Comparison of ENCODE assay signal across 8 mouse cellular contexts in the genomic region with DNA sequence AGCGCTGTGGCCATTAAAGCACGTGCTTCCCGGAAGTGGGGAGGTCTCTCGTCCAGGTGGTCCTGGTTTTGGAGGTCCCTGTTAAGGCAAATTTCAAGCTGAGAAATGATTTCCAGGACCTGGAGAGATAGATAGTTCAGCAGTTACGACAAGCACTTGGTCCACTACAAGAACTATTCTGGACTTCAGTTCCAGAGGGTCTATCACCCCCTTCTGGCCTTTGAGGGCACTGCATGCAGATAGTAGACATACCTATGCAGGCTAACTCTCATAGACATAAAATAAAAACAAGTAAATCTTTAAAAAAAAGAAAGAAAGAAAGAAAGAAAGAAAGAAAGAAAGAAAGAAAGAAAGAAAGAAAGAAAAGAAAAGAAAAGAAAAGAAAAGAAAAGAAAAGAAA.
DNase-seq lines count a peak whose midpoint lies in the region; ATAC-seq and TF ChIP-seq lines count a peak whose summit lies in the region.
"Not testable (repeated sequence)": the region's sequence is repeated elsewhere in the genome, so short reads cannot be mapped to it uniquely, and the experiment has no call there.

No protein-coding gene starts in this region.

- H3K9ac ChIP-seq in ES-E14 (ENCODE audit: insufficient read depth, low read depth, low read length, poor library complexity, severe bottlenecking); embryonic facial prominence, embryonic 11.5 days (replicated peaks; ENCODE audit: low read length); hindbrain, embryonic 11.5 days (ENCODE audit: low read depth, low read length); liver, postnatal 0 days (replicated peaks): not testable (repeated sequence)

- H3K4me1 ChIP-seq in ES-E14 (ENCODE audit: control insufficient read depth in 2 of 2, insufficient read depth in 2 of 2, low read length in 2 of 2, poor library complexity in 1 of 2); embryonic facial prominence, embryonic 11.5 days (ENCODE audit: control insufficient read depth, insufficient read depth, low read length); hindbrain, embryonic 11.5 days (replicated peaks; ENCODE audit: control insufficient read depth, insufficient read depth, low read length); liver, postnatal 0 days (ENCODE audit: insufficient read depth): not testable (repeated sequence)

- in situ Hi-C loops in ES-E14 (cut with MboI; ENCODE audit: low sequenced_read_pairs in 2 of 2, unreplicated experiment in 2 of 2): not testable (repeated sequence)

- TF ChIP-seq EP300 in liver, postnatal 0 days (IDR thresholded peaks at IDR 0.05; ENCODE audit: low read depth): not testable (repeated sequence)

- H3K27ac ChIP-seq in ES-E14 (ENCODE audit: insufficient read depth, low read depth, low read length, poor library complexity, severe bottlenecking); embryonic facial prominence, embryonic 11.5 days (replicated peaks; ENCODE audit: low read depth, low read length); hindbrain, embryonic 11.5 days (ENCODE audit: low read depth, low read length); liver, postnatal 0 days (ENCODE audit: low read depth): not testable (repeated sequence)

- H3K27me3 ChIP-seq in embryonic facial prominence, embryonic 11.5 days (ENCODE audit: control insufficient read depth, insufficient read depth, low read length); hindbrain, embryonic 11.5 days (ENCODE audit: control insufficient read depth, insufficient read depth, low read length); liver, postnatal 0 days (ENCODE audit: insufficient read depth, low read length): not testable (repeated sequence)

- not testable (repeated sequence) for H3K4me3 ChIP-seq in ES-E14 (ENCODE audit: insufficient read depth in 1 of 2, low read depth in 1 of 2, low read length in 2 of 2, poor library complexity in 1 of 2, severe bottlenecking in 1 of 2); embryonic facial prominence, embryonic 11.5 days (ENCODE audit: low read depth, low read length); hindbrain, embryonic 11.5 days (ENCODE audit: low read depth, low read length); liver, postnatal 0 days (ENCODE audit: low read depth, low read length)

- not testable (repeated sequence) for ATAC-seq in embryonic facial prominence, embryonic 11.5 days (replicated peaks; ENCODE audit: insufficient number of reproducible peaks, low FRiP score, low TSS enrichment, low read depth); hindbrain, embryonic 11.5 days (ENCODE audit: low FRiP score); liver, postnatal 0 days

- not testable (repeated sequence) for H3K4me2 ChIP-seq in embryonic facial prominence, embryonic 11.5 days (ENCODE audit: low read depth, low read length); hindbrain, embryonic 11.5 days (replicated peaks; ENCODE audit: low read depth, low read length); liver, postnatal 0 days (ENCODE audit: low read depth, low read length)

- TF ChIP-seq CTCF in liver, postnatal 0 days (IDR thresholded peaks at IDR 0.05; ENCODE audit: low read depth): peak; percentile 21; the same call in 1 of the 2 replicates

- DNase-seq in 3T3-L1 (ENCODE audit: low read depth, low spot score) (peak; percentile 29), ES-E14 (ENCODE audit: low read depth, low spot score) (peak; percentile 25), ZHBTc4 (ENCODE audit: low read depth, low spot score) (peak; percentile 64)
- DNase-seq in embryonic facial prominence, embryonic 11.5 days (ENCODE audit: low spot score): peak; percentile 4
- peak; percentile 15 for DNase-seq in hindbrain, embryonic 11.5 days (ENCODE audit: low spot score)
- DNase-seq in kidney, postnatal 4 days: peak; percentile 13 to 18
- DNase-seq in liver, postnatal 0 days: not testable (repeated sequence)
- peak; percentile 12 for DNase-seq in retina, embryonic 14.5 days (ENCODE audit: low spot score)

- H3K36me3 ChIP-seq in ES-E14 (ENCODE audit: control insufficient read depth, insufficient read depth, low read length, poor library complexity, severe bottlenecking); embryonic facial prominence, embryonic 11.5 days (replicated peaks; ENCODE audit: control insufficient read depth, insufficient read depth, low read depth, low read length); hindbrain, embryonic 11.5 days (ENCODE audit: control insufficient read depth, insufficient read depth, low read length); liver, postnatal 0 days (replicated peaks; ENCODE audit: insufficient read depth, low read length): not testable (repeated sequence)

- H3K9me3 ChIP-seq in ES-E14 (ENCODE audit: control insufficient read depth, insufficient read depth, low read depth, low read length); embryonic facial prominence, embryonic 11.5 days (replicated peaks; ENCODE audit: control insufficient read depth, low read length); hindbrain, embryonic 11.5 days (ENCODE audit: control insufficient read depth, low read length); liver, postnatal 0 days (ENCODE audit: low read length): not testable (repeated sequence)

- WGBS in embryonic facial prominence, embryonic 11.5 days: 89% methylated on average over 5 of the region's 5 CpGs
- 90% methylated on average over 5 of the region's 5 CpGs for WGBS in hindbrain, embryonic 11.5 days
- WGBS in liver, postnatal 0 days (ENCODE audit: insufficient replicate concordance): 79% methylated on average over 5 of the region's 5 CpGs

TF ChIP-seq in ES-E14, 5 proteins besides CTCF, POLR2A, EP300 and RAD21:
- TF ChIP-seq ZC3H11A (IDR thresholded peaks at IDR 0.05; ENCODE audit: borderline replicate concordance, low read depth, low read length): peak; percentile 43; the same call in 1 of the 2 replicates
